Mouse (Mus musculus) activated CD4-positive, CD25-positive, alpha-beta regulatory T cell, adult 4 months (primary cell): Measurements from ENCODE around the gene Cmtm2a. TPM values are rescaled to one million over a fixed set of nuclear protein-coding genes. Genes with fewer than 3 reads are reported as not detected.

Source experiments
- polyA plus RNA-seq, 2 experiments: library from polyadenylated mRNA; unstranded; fragments of 100-300 nt; shearing (Covaris generic); gene quantifications; one replicate each; pipeline ENCODE4 v1.2.1; 2017

Cmtm2a gene
- polyA plus RNA-seq, 2 experiments from 2014 or later = not detected

Other genes with a start within 250 kb of the Cmtm2a start
- under 1 TPM in 1 of 2 experiments, not detected in 1; 0.11 TPM for gene Cdh5, start 191.6 kb downstream of the Cmtm2a start, polyA plus RNA-seq
- not detected for gene Bean1, start 122.7 kb downstream of the Cmtm2a start, polyA plus RNA-seq
- 10 to 100 TPM; 39.5 to 41.6 TPM for gene Tk2, start 44.6 kb downstream of the Cmtm2a start, polyA plus RNA-seq
- 100 to 1,000 TPM in 1 of 2 experiments, 10 to 100 TPM in 1; 92.7 to 102 TPM for gene Cklf, start 42.3 kb downstream of the Cmtm2a start, polyA plus RNA-seq
- not detected for gene Gm45711, start 16.9 kb upstream of the Cmtm2a start, polyA plus RNA-seq
- gene Cmtm1, start 17.0 kb upstream of the Cmtm2a start, polyA plus RNA-seq = not detected
- gene Gm11020, start 28.4 kb upstream of the Cmtm2a start, polyA plus RNA-seq = not detected
- not detected for gene Cmtm2b, start 29.0 kb upstream of the Cmtm2a start, polyA plus RNA-seq
- gene Cmtm3, start 46.2 kb upstream of the Cmtm2a start, polyA plus RNA-seq = 10 to 100 TPM; 17.1 to 22.7 TPM
- gene Cmtm4, start 102.6 kb upstream of the Cmtm2a start, polyA plus RNA-seq = under 1 TPM; 0.40 TPM
- 10 to 100 TPM; 18.7 to 26.7 TPM for gene Dync1li2, start 149.9 kb upstream of the Cmtm2a start, polyA plus RNA-seq
- under 1 TPM in 1 of 2 experiments, not detected in 1; 0.16 TPM for gene Terb1, start 216.7 kb upstream of the Cmtm2a start, polyA plus RNA-seq
- 10 to 100 TPM; 87.9 to 93.4 TPM for gene Nae1, start 241.5 kb upstream of the Cmtm2a start, polyA plus RNA-seq
- gene Car7, start 241.5 kb upstream of the Cmtm2a start, polyA plus RNA-seq = 1 to 10 TPM; 3.0 to 4.4 TPM